Mouse (Mus musculus) kidney, adult 9 months (tissue): ENCODE results near the gene Tmprss3.

Experiments used
- DNase-seq: peaks from one replicate; pipeline ENCODE4 v3.0.0; 2022

Tmprss3 gene

GRCm38 (mm10) chr17:31133776-31134175 lies 65.0 kb downstream of the Tmprss3 start:
- DNase-seq = no peak

DNA sequence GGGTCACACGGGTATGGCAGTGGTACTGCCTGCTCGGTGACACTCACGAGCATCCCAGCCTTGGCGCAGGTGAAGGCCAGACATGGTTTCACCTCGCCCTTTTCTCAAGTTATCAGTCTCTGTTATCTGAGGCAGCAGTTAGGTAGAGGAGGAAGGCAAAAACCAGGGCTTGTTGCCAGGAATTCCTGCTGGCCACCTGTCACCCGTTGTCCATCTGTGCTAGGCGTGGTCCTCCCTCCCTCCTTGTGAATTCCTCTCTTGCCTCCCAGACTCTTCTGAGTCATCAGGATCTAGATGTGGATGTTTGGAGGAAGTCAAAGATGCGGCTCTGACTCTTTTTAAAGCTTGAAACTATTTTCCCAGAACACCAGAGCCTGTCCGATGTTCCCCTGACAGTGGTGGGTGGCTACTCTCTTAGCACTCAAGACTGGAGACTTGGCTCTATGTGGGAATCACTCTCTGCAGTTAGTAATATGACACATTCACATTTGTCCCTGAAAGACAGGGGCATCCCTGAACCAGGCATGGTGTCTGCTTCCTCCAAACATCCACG lies 67.4 kb downstream of the Tmprss3 start:
- DNase-seq = no peak

DNA sequence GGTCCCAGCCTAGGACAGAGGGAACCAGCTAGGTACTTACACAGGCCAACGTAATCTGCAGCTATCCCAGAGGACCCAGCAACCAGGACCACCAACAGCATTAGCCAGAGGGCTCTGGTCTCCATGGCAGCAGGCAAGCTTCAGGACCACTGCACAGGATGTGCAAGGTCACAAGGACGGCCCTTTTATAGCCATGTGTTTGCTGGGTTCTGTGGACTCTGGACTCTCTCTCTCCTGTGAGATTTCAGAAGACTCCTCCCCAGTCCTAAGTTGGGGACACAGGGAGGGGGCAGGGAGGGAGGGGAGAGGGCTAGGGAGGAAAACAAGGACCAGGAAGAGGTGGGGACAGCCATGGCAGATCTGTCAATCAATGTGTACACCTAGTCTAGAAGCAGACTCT lies 69.3 kb downstream of the Tmprss3 start, which contains the start of gene Tff3:
Gene Tff3, minus strand, starts transcription at position 195 of the 400 bp plus-strand sequence.
- DNase-seq = no peak
